Mouse (Mus musculus) erythroblast, embryonic 14.5 days (primary cell): ENCODE data around the gene Faf1.

Experiments
- GATA1 ChIP-seq: IDR thresholded peaks from 2 replicates; pipeline ENCODE4 v1.6.1; 2012; ENCODE audit warnings: low read length, inconsistent platforms, mixed read lengths
- TAL1 ChIP-seq: IDR thresholded peaks from 3 replicates; pipeline ENCODE4 v1.6.1; 2012; ENCODE audit warnings: low read length, inconsistent platforms, mixed read lengths

DNA sequence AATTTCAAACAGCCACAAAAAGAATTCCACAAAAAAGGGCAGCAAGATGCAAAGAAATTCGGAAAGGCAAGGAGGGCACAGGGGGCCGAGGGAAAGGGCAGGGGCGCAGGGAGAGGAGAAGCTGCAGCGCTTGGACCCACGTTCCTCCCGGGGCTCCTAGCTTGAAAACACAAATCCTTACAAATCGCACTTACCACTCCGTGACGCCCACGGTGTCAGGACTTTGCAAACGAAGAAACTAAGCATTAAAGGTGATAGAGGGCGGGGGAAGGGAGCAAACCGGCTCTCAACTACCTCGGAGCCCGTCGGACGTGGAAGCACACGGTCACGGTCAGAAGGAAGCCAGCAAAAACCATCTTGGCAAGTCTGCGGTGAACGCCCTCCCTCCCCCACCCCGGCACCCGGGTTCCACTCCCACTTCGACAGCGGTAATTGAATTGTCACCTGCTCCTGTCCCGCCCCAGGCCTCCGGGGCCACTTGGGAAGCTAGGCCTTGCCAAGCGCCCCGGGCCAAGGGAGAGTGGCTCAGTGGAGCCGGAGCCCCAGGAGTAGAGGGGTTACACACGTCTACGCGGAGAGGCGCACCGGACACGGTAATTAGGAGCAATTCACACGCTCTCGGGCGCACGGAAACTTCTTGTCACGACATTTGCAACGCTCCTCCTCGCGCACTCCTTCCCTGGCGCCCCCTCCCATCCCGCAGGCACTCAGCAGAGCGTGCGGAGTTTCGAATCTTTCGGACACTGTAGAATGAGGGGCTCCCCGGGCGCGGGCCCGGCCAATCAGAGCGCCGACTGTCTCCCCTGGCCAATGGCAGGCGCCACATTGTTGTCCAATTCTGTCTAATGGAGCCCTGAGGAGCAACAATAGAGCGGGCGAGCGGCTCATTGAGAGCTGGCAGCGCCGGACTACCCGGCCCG, 301.0 kb downstream of the Faf1 start, which contains the start of gene Dmrta2:
- TF ChIP-seq GATA1 (no peak), TAL1 (no peak)
